Mouse (Mus musculus): ENCODE results near the gene Tbata. TPM values are rescaled to one million over a fixed set of nuclear protein-coding genes. Genes with fewer than 3 reads are reported as not detected.

The Tbata gene
- total RNA-seq, 2 experiments from 2014 or later, result 0.54 to 0.56 TPM

DNA sequence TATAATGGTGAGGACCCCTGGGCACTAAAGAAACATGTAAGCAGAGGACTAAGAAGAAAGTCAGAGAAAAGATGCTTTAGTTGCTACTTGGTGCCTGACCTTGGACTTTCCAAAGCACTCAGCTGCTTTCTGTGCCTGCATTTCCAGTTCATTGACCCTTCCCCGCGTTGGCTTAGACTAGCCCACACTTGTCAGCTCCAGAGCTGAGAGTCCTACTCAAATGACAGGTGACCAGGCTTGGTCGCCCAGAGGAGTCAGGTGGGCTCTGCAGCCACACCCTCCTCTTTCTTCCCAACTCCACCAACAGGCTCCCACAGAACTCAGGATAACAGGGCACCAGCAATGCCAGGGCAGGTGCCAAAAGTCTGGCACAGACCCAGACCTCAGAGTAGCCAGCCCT lies 9.4 kb upstream of the Tbata start:
- no peak for DNase-seq
- intact Hi-C loops (cut with DNase I), result no loop called here

DNA sequence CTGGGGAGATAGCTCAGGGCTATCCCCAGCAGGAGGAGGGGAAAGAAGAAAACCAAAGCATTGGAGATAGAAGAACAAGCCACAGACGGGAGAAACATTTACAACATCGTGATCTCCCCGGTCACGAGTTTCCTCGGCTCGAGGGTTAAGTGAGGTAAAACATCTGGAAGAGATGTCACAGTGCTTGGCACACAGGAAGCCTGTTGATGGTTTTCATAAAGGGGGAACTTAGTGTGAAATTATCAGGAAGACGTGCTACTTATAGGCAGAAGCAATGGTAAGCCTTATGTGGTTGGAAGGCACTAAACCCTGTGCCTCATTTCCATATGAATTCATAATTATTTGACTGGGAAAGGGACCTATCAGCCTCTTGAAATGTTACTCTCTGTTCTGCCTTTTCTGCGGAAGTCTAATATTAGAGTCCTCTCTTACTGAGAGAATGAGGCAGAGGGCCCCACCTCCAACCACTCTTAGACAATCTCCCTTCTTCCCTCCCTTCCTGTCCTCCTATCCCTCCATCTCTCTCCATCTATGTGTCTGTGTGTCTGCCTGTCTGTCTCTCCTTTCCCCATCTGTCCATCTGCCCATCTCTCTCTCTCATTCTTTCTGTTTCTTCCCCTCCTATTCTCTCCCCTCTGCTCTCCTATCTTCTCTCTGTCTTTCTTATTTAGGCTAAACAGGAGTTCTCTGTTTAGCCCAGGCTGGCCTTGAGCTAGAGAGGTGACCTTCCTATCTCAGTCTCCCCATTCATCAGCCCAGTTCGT lies 4.2 kb upstream of the Tbata start:
- intact Hi-C loops (cut with DNase I), result no loop called here
- DNase-seq, result no peak

DNA sequence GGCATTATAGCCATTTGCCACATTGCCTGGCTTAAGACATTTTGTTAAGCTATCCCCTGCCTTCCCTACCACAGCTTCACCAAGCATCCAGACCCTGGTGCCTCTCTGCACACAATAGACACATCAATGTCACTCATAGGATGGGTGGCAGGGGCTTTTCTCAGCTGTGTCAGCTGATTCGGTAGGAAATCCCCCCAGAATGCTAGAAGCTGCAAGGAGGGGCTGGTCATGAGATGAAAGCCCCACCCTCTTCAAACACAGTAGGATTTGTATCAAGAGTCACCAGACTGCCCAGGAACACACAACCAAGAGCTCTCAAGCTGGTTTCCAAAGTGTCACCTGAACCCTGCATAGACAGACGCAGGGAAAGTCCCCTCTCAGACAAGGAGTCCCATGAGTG lies 3.4 kb upstream of the Tbata start:
- DNase-seq, result no peak
- intact Hi-C loops (cut with DNase I), result no loop called here

DNA sequence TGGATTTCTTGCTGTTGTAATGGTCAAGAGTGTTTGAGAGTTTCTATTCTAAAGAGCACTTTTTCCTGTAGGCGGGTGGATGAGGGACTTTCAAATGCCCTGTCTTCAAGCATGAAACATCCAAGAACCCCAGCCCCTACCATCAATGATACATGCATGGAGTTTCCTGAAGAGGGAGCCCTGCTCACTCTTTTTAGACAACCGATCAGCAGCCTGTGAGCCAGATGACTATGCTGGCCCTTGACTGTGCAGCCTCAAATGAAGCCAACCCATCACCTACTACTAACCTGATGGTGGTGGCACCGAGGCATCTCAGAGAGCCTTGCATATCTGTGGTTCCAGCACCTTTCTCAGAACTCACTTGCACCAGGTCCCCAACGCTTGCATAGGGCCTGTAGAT lies 742 bp downstream of the Tbata start:
- intact Hi-C loops (cut with DNase I), result no loop called here
- DNase-seq, result no peak

DNA sequence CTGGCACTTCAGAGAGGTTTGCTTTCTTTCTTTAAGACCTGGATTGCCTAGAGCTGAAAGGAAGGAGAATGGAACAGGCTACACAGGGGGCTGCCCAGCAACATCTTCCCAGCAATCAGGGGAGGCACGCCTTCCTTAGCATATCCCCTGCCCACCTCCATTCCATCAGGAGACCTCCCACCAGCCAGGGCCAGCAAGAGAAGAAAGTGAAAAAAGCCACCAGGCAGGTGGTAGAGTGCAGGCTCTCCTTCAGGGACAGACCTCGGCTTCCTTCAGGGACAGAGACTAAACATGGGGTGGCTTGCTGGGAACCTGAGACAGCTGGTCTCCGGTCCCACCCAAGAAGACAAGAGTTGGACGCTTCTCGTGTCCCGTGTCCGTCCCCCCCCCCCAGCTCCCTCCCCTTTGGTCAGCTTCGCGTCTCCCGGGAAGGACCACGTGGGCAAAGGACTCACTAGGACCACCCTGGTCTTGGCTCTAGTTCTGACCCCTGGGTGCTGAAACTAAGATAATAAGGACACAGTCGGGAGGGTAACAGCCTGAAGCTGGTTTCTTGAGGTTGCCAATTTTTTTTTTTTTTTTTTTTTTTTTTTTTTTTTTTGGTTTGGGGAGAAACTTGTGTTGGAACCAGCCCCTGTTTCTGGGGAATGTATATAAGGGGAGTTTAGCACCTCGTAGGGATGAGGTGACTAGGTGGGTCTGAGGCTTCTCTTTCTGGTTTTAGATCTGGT lies 3.1 kb downstream of the Tbata start:
- intact Hi-C loops (cut with DNase I), result no loop called here
- DNase-seq, result peak; percentile 70

DNA sequence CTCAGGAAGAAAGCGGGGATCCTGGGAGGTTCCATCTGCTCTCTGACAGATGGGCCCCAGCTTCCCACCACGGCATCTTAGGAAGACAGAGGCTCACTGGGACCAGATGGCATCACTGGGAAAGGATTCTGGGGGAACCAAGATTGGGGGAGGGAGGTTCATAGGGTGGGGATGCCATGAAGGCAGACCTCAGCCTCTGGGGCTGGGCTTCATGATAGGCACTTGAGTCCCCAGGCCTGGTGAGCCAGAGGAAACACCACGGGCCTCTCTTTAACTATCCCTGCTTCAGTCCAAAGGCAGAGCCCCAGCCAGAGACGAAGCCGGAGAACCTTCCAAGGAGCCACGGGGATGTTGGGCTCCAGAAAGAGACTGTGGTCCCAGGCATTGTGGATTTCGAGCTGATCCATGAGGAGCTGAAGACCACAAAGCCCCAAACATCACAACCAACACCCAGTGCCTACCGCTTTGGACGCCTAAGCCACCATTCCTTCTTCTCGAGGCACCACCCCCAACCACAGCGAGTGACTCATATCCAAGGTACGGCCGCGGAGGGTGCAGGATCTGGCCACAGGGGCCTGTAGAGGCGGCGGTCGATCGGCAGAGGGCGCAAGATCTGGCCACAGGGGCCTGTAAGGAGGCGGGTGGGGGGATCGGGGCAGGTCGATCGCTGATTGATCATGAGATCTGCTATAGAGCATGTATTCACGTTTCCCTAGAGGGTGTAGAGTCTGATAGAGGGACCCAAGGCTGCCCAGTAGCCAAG lies 3.9 kb downstream of the Tbata start:
- peak; percentile 77 for DNase-seq
- intact Hi-C loops (cut with DNase I), result no loop called here

DNA sequence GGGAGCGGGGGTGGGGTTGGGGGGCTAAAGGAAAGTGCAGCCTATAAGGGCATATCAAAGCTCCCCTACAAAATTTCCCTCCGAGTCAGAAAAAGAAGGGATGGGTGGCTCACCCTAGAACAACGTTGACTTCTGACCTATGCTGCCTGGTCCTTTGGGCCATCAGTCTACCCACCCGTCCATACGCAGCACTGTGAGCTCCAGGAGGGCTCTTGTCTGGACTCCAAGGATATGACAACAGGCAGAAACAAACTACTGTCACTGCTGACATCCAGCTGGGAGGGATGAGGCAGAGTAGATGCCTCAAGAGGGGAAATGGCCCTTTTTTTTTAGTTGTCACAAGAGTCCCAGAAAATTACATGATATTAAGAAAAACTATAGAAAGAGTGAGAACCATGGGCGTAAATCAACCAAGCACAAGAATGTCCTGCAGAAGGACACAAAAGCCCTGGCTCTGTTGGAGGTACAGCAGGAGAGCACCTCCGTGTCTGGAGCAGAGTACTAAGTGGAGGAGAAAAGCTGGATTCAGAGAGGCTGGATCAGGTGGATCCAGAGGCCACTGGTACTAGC lies 4.6 kb downstream of the Tbata start:
- intact Hi-C loops (cut with DNase I), result no loop called here
- no peak for DNase-seq

DNA sequence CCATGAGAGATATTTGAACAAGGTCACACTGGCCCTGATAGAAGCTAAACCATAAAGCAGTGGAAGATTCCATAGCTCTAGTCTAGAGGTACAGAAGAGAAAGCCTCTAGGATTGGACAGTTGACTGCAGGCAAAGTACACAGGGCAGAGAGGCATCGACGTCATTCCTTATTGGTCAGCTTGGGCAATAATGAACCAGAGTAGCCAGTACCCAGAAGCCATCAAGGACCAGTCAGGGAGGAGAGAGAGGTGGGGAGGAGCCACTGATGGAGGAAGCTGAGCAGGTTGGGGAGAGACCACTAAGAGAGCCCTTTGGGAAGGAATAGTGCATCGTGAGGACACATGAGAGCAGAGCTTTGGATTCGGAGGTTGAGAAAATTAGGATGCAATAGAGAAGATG lies 6.0 kb downstream of the Tbata start:
- intact Hi-C loops (cut with DNase I), result no loop called here
- DNase-seq, result no peak

DNA sequence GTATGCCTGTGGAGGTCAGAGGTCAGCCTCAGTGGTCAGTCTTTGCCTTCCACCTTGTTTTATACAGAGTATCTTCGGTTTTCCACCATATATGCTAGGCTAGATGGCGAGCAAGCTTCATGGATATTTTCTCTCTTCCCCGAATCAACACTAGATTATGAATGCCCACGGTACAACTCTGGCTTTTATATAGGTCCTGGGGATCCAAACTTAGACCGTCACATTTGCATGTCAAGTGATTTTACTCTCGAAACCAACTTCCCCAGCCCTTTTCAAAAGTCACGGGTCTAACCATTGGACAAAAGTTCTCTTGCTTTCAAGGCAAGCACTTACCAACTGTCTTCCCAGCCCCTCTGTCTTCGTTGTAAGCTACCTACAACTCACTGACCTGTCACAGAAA lies 6.9 kb downstream of the Tbata start:
- intact Hi-C loops (cut with DNase I), result no loop called here
- no peak for DNase-seq

DNA sequence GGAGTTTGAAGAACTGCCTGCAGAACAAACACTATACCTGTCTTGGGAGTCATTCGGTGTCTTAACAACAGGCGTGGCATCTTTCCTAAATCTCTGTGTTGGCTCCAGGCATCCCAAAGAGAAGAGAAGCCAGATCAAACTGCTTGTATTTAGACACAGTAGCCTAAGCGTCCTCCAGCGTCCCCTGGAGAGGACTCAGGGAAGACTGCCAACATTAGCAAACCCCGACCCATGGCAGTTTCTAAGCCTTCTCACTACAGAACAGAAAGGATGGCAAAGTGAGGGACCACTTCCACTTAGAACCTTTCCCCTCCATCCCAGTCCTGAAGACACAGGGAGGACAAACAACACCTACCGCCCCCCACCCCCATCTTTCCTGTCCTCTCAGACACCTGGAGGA lies 8.2 kb downstream of the Tbata start:
- intact Hi-C loops (cut with DNase I), result no loop called here
- peak; percentile 48 for DNase-seq

DNA sequence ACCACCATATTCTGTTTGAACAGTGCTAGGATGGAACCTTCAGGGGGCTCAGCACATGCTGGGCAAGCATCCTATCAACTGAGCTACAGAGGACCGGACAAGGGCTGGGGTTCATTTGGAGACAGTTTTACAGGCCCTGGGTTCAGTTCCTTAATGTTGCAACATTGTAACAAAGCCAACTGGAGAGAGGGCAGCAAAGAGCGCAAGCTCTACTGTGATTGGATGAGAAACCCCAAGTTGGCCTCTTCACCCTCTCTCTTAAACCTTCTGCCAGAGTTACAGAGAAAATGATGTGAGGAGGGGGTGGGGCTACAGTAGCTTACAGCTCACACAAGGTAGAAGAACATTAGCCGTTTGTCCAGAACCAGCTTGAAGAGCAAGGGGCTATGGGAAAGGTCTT lies 15.2 kb downstream of the Tbata start:
- intact Hi-C loops (cut with DNase I), result no loop called here
- no peak for DNase-seq

DNA sequence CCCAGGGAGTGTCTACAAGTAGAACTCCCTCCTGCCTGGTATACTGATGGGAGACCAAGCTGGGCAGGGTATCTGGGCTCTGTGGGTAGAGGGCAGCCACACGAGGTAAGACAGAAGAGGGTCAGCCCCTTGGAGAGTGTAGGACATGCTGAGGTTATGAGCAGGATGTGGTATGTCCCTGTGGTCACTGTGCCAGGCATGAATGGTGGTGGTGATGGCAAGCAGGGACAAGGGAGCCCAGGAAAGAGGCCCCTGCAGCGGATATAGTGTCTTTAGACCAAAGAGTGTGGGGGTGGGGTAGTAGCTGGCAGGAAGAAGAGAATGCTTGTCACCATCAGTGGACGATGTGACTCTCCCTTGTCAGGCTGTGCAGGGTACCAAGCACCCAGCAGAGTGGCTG lies 16.3 kb downstream of the Tbata start:
- intact Hi-C loops (cut with DNase I), result no loop called here
- DNase-seq, result no peak

DNA sequence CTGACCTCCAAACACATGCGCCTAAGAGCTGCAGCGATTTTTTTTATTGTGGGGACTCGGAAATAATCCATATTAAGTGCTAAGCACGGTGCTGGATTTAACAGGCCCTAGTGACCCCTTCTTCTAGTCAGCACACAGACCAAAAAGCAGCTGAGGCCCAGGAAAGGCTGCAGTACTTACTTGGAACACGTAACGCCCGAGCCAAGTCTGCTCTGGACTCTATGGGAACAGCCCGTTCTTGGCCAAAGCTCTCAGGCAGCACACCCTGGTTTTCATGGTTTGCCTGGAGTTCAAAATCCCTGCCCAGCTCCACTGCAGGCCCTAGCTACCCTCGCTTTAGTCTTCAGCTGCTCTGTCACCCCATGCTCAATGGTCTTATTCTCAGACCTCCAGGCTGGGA lies 22.9 kb downstream of the Tbata start:
- no peak for DNase-seq
- intact Hi-C loops (cut with DNase I), result no loop called here

DNA sequence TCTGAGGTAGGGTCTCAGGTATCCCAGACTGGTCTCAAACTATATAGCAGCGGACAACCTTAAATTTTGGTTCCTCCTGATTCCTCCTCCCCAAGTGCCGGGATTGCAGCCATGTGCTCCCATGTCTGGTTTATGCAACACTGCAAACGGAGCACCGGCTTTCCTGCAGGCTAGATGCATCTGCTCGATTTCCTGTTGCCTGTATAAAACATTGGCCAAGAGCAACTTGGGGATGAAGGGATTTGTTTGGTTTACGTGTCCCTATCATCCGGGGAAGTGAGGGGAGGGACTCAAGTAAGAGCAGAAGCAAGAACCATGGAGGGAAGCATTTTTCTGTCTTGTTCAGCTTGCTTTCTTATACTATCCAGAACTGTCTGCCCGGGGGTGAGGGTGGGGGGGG lies 23.5 kb downstream of the Tbata start:
- intact Hi-C loops (cut with DNase I), result no loop called here
- DNase-seq, result no peak

DNA sequence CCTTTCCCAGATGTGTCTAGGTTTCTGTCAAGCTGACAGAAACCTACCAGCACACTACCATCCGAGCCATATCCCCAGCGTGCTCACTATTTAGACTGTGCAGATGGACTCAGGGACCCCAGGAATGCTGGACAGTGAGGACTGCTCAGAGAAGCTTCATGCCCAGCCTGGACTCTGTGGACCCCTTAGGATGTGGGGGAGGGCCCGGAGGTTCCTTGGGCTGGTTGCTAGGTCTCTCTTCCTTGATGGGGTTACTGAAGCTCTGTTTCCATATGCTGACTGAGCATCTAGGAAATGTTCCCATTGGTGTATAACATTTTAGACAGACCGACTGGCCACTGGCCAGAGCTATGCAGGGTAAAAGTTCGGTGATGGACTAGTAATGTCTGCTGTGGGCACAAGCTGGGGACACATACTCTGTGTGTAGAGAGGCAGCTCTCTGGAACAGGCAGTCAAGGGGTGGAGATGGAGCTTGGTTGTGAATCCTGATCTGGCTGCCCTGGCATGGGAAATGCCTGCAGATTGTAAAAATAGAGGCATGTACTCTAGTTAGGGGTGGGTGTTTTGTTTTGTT lies 24.1 kb downstream of the Tbata start:
- intact Hi-C loops (cut with DNase I), result no loop called here
- DNase-seq, result no peak

DNA sequence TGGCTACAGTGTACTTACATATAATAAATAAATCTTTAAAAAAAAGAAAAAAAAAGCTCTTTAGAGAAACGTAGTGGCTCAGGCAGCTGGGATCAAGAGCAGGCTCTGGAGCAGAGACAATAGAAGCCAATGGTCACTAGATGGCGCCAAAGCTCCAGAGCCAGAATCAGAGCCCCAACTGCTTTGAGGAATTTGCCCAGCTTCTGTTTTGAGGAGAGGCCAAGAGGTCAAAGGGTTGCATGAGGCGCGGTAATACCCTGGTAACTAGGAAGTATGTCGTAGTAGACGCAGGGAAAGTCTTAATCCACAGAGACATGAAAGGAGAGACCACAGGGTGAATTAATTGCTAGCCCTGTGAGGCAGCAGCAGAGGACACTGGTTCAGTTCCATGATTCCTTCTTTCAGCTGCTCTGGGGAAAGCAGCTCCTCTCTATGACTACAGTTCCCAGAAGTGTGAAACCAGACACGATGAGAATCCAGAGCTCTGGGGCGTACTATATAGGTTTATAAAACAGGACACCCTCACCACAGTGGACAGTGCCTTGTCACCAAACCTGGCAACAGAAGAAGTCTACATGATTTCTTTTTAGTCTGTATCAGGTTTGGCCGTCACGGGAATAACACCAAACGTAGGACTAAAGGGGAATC lies 27.9 kb downstream of the Tbata start:
- peak; percentile 78 for DNase-seq
- intact Hi-C loops (cut with DNase I), result loop anchor here (2.0 to 10.0 kb wide), 2 partner anchors 137 to 205 kb away; no protein-coding TSS in a partner anchor

DNA sequence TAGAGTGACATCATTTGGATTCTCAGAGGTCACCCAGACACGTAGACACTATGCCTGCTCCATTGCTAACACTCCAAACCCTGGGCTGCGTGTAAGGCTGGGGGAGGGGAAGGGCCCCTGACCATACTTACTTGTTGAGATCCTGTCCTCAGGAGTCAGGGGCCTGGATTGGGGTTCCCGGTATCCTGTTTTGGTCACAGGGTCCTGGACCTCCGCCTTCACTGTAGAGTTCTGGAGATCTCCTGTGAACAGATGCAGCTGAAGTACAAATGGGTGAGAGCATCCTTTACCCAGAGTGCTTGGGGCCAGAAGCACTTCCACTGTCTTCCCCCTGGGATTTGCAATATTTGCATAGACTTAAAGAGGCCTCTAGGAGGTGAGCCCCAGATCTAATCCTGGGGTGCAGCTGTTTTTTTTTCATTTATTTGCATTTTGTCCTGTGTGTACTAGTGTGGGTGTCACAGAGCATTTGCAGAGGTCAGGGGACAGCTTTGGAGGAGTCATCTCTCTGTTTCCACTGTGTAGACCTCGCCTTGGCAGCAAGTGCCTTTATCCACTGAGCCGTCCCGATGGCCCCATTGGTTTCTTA lies 28.6 kb downstream of the Tbata start:
- DNase-seq, result no peak
- intact Hi-C loops (cut with DNase I), result loop anchor here (10.0 kb wide), 1 partner anchor 204 kb away; no protein-coding TSS in a partner anchor

DNA sequence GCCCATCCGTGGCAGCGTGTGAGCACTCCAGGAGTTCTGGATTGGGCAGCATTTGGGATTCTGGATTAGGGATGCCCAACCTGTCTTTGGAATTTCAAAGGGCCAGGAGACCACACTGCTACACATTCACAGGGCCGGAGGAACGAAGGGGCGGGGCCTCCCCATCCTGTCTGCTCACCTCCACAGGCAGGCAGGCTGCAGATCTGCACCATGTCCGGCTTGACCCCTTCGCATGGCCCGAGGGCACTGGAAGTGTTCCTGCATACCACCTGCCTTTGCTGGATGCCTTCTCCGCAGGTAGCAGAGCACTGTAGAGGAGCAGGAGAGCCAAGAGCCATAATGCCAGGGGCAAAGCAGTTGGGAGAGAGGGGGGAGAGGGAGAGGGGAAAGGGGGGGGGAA lies 29.2 kb downstream of the Tbata start:
- intact Hi-C loops (cut with DNase I), result loop anchor here (10.0 kb wide), 1 partner anchor 204 kb away; no protein-coding TSS in a partner anchor
- DNase-seq, result no peak

DNA sequence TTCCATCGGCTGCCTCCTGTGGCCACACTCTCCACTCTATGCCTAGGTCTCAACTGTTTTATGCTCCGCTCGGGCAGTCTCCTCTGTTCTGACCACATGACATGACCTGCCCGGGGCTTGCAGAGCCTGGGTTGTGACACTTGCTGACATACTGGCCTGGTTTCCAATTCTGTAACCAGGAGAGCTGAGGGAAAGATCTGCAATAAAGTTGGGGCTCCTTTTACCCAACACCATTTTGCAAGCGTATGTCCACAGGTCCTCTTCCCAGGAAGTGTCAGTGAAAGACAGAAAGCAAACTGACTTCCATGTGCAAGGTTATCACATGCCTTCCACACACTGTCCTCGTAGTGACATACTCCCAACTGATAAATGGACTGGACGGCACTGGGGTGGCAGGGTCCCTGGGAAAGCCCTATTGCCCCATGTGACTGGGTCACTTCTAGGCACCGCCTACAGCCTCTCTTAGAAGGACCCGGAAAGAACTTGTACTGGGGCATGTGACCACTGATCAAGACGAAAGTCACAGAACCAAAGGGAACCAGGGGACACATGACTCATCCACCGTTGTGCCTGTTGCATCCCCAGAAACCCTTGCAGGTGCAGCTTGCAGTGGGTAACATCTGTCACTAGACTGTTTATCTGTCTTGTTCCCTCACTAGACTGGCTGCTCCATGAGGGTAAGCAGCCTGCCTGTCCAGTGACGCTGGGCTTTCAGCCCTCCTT lies 30.0 kb downstream of the Tbata start:
- no peak for DNase-seq
- intact Hi-C loops (cut with DNase I), result loop anchor here (10.0 kb wide), 1 partner anchor 203 kb away; no protein-coding TSS in a partner anchor
